Mouse (Mus musculus): ENCODE data around the gene Caap1.
A peak's percentile ranks its signal among the peaks of the same experiment; 100 is the strongest.

Caap1 gene

DNA sequence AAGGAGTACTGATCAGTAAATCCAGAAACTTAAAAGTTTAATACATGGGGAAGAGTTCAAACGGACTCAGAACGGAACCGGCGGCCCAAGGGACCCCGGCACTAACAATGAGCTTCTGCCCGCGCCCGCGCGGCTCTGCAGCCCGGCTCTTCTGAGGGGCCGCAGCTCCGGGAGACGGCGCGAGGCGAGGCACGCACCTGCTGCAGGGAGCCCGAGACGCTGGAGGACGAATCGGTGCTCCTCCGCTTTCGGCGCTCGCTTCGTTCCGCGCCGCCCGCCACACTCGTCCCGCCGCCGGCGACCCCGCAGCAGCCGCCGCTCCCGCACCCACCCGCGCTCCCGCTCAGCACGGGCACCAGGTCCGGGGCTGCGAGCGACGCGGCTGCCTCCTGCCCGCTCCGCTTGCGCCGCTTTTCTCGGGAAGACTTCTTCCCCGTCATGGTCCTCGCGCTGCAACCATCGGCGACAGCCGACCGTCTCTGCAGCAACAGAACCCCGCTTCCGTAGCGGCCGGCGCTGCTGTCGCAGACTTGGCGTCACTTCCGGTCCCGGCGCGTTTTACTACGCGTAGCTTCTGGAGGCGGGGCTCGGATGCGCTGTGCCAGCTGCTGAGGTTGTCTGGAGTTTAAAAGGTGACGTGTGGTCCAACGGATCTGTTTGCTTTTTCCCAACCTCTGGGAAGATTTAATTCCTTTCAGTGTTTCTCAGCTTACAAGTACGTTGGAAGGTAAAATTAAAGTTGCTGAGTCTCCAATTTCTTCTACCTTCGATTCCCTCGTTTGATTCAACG, at the start of gene Caap1, which contains the start of gene Gm10306:
Gene Caap1, minus strand, starts transcription at position 532 of the 790 bp plus-strand sequence.
Gene Gm10306, plus strand, starts transcription at position 282 of the 790 bp plus-strand sequence.
- peak; percentile 95 for DNase-seq (ENCODE audit: low spot score)

DNA sequence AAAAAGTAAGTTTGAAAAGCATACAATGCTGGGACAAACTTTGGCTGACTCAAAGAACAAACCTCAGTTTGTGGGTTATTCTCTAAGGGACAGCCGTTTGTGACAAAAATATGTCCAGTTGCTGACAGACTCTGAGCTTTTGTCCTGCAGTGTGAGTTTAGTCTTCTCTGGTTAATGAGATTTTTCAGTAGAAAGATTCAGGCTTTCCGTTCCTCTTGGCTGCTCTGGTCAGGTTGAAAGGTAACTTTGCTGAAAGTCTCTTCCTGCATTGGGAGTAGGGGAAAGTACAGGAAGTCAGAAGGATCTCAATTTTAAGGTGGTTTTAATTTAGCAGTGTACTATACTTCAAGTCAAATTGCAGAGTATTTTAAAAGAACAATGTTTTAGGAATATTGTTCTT, 49.0 kb upstream of the Caap1 start:
- no peak for DNase-seq (ENCODE audit: low spot score)

DNA sequence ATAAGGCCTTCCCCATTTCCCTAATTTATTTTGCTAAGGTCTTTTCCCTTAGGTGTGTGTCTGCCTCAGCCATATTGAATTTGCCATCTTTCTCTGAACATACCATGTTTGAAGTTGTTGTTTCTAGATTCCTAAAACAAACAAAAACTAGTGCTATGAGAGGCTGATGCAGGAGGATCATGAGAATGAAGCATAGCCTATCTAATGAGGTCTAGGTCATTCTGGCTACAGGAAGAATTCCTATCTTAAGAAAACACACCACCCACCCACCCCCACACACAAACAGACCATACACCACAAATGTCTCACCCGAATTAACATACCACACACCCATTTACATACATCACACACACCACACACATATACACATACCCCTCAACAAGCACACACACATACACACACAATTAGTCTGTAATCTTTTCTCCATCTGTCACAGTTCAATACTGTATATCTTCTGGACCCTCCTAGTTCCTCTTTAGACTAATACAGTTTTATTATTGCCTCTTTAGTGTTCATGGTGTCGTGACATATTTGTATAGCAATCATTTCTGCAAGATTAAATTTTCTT, 47.9 kb upstream of the Caap1 start:
- DNase-seq (ENCODE audit: low spot score): no peak

DNA sequence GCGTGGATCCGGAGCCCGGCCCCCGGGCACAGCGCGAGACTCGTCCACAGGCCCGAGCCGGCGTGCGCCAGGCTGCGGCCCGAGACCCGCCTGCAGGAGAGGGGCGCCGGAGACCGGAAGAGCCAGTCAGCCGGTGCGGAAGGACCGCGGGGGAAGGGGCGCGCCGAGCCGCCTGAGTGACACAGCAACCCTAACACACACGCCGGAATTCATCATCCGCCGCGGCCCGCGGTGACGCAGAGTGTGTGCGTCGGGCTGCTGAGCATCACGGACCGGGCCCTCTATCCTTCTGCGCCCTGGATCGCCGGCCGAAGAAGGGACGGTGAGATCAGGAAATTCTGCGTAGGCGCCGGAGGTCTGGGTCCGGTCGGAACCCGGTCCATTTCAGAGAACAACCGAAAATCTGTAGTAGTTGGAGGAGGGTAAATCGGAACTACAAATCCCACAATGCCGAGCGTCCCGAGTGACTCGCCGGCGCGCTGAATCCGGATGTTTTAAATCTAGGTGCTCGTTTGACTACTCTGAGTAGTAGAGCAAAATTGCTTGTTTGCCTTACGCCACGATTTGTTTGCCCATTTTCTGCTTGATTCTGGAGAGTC, 46.5 kb upstream of the Caap1 start, which contains the start of gene Plaa:
Gene Plaa, minus strand, starts transcription at position 214 of the 599 bp plus-strand sequence.
- peak; percentile 83 for DNase-seq (ENCODE audit: low spot score)

DNA sequence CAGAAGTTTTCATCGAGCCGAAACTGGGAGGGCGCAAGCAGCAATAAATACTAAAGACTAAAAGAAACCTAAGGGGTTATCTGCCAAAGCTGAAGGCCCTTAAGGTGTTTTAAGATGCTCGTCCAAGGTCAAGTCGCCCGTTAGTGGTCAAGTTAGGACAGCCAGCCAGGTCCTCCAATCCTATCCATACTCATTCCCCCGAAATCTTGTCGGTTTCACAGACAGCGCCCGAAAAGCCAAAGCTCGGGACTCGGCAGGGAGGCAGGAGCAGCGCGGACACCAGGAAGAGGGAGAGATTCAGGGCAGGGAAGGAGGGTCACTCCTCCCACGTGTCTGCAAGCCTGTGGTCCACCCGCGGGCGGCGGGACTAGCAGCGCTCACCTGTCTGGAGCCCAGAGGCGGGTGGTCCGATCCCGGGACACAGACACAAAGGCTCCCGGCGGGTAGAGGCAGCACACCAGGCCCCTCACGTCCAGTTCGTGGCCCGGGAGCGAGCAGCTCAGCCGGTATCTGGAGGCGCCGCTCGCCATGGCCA, 46.0 kb upstream of the Caap1 start:
- DNase-seq (ENCODE audit: low spot score): no peak

DNA sequence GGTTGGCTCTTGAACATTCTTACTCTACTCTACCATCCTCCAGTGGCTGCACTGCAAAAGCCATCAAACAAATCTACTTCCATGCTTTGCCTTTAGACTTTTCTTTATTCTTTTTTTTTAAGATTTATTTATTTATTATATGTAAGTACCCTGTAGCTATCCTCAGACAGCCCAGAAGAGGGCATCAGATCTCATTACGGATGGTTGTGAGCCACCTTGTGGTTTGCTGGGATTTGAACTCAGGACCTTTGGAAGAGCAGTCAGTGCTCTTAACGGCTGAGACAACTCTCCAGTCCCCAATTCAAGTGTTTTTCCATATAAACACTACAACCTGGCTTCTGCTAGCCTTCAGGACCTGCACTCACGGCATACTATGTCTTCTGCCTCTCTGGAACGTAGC, 44.8 kb upstream of the Caap1 start:
- no peak for DNase-seq (ENCODE audit: low spot score)

DNA sequence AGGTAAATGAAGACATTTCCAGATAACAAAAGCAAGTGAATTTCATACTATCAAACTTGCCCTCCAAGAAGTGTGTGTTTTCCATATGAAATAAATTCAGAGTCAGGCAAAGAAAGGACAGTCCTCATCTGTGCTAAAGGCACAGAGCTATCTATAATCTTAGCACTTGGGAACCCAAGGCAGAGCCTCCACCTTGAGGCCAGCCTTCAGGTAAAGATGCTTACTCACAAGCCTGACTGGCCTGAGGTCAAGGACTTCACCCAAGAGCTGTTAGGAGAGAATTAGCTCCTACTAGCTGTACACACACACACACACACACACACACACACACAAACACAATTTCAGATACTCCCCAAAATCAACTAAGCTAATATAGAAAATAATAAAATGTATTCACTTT, 36.1 kb upstream of the Caap1 start:
- no peak for DNase-seq (ENCODE audit: low spot score)

DNA sequence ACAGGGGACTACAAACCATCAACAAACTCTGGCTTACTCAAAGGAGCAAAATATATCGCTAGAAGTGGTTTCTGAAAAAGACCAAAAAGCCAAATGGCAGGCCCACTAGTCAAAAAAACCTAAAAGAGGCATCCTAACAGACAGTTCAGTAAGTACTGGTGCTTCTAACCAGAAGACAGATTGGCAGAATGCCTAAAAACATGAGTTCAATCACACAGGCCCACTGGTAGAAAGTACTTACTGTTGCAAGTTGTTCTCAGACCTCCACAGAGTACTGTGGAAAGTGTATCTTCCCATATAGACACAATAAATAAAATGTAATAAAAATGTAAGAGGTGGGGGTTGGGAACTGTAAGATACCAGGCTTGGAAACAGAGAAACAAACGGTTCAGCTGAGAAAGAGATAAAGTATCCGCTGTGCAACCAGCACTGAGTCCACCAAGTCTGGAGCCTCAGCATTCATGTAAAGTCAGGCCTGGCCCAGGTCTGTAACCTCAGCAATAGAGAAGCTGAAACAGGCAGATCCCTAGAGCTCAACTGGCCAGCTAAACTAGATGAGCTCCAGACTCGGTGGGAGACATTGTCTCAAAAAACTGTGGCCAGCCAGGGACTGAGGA, 35.3 kb upstream of the Caap1 start:
- no peak for DNase-seq (ENCODE audit: low spot score)

DNA sequence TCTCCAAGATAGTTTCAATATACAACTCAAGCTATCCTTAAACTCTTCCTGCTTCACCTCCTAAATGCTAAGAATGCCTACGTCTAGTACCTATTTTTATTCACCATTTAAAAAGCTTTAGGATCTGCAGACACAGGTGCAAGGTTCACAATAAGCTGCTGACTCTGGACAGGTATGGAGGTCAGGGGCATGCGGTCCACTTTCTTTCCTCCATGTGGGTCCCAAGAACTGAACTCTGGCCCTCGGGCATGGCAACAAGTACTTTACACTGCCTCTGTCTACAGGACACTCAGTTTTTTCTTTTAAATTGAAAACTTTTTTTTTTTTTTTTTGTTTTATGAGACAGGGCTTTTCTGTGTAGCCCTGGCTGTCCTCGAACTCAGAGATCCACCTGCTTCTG, 16.1 kb upstream of the Caap1 start:
- DNase-seq (ENCODE audit: low spot score): no peak

DNA sequence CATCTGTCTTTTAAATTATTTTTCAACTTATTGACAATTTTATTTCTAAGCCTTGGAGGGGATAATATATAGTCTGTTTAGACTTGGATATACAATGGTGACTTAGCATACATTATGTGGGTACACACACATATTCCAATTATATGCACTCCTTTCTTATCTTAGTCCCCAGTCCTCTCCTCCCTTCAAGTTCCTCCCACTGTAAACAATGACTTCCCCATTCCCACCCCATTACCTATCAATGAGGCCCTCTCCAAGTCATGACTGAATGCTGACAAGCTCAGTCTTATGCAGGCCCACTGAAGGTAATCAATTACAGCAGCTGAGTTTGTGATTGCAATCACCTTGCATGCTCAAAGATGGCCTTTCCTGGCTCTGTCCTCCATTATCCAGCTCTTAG, 7.7 kb upstream of the Caap1 start:
- no peak for DNase-seq (ENCODE audit: low spot score)

DNA sequence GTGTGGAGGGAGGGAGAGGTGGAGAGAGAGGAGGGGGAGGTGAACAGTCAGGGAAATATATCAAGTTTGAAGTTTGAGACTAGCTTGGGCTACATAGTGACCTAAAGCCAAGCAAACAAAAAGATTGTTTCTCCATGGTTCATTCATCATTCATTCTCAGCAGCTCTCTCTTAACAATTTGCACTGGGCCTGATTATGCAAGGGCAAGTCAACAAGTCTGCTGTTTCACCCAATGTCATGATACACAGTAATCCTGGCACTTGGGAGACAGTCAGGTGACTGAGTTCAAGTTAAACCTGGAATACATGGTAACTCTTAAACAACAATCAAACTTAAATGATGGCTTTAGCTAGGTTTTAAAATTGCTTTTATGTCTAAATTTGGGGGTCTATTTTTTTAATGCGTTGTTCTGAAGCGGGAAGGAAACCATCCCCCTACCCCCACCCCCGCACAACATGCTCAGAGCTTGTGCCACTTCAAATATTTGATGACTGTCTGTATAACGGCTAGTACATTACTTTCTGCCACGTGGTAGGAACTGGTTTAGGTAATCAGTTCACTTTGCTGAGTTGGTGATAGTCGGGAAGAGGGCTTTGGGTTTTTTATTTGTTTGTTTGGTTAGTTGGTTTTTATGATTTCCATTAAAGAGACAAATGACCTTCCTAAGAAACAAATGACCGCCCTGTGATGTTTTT, 5.5 kb upstream of the Caap1 start:
- DNase-seq (ENCODE audit: low spot score): no peak

DNA sequence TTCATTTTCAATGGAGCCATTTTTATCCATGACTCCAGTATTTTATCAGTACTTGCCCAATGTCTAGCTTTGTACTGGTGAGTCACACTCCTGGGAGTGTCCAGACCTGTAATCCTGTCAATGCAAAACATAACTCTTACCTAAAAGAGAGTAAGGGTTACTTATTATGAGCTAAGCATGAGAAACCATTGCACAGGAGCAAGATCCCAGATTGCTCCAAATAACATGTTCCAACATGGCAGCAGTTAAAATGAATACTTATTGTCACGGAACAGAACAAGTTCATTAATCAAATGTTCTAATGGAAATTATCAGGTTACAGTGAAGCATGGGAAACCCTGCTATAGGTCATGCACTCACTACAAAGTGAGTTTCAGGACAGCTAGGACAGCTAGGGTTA, 3.7 kb upstream of the Caap1 start:
- no peak for DNase-seq (ENCODE audit: low spot score)

DNA sequence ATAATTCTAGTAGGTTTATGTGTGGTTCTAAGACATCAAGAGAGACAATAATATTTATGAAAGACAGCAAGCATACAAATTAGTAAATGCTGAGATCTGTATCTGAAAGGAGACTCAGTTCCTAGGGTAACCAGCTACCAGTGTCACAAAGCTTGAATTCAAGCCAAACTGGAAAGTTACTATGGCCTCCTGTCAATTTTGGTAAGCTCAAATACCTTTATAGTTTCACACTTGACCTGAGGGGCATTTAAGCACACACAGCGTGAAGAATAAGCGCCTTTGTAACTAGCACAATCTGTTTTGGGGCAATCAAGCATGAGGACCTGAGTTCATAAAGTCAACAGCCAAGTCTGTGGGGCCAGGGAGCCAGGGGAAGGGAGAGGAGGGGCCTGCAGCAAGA, 2.7 kb upstream of the Caap1 start:
- no peak for DNase-seq (ENCODE audit: low spot score)

DNA sequence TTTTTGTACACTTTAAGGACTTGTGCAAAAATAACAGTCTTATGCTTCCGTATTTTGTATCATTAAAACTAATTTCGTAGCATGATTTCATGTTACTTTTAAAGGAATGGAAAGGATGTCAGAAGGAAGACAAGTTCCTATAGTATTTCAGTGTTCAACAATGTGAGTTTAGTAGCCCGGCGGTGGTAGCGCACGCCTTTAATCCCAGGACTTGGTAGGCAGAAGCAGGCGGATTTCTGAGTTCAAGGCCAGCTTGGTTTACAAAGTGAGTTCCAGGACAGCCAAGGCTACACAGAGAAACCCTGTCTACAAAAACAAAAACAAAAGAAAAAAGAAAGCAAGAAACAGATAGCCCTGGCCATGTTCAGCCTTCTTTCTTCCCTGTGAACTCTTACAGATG, 549 bp upstream of the Caap1 start:
- no peak for DNase-seq (ENCODE audit: low spot score)

DNA sequence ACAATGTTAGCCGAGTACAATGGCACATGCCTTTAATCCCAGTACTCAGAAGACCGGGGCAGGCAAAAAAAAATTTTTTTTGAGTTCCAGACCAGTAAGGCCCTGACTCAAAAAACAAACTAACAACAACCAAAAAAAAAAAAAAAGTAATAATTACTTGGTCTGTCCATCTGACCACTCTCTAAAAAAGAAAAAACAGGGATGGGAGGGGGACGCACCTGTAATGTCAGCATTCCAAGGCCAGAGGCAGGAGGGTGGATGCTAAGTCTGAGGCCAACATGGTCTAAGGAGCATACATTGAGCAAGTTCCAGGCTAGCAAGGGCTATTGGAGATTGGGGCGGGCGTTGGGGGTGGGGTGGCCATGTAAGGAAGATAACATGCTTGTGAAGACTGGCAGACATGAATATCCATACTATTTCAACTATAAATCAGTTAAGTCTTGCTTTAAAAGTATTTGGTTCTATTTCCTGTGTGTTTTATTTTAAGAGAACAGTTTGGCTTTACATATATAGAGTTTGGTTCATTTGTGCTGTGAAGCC, 1.6 kb downstream of the Caap1 start:
- DNase-seq (ENCODE audit: low spot score): no peak

DNA sequence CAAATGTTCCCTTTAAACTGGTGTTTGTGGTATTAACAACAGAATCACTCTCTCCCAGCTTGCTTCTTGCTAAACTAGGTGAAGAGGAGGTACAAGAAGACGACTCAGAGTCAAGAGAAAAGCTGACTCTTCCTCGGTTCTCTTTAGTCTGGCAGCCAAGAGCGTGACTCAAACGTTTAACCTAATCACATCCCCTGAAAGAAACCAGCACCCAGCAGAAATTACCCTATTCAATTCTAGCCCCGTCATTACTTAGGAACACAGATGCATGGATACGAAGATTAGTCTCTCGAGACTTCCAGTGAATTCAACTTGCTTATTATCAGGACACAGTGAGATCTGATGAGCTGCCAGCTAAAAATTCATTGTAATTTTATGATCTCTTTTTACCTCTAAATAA, 12.3 kb downstream of the Caap1 start:
- DNase-seq (ENCODE audit: low spot score): no peak

DNA sequence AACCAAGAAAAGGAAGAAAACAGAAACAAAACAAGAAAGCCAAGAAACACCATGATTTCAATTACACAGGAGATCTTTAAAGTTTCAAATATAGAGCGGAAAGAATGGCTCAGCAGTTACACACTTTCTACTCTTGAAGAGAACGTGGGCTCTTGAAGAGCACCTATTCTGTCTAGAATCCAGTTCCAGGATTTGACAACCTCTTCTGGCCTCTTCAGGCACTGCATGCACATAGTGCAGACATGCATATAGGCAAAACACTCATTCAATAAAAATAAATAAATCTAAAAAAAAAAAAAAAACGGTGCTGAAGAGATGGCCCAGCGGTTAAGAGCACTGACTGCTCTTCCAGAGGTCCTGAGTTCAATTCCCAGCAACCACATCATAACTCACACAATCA, 13.6 kb downstream of the Caap1 start:
- DNase-seq (ENCODE audit: low spot score): no peak

DNA sequence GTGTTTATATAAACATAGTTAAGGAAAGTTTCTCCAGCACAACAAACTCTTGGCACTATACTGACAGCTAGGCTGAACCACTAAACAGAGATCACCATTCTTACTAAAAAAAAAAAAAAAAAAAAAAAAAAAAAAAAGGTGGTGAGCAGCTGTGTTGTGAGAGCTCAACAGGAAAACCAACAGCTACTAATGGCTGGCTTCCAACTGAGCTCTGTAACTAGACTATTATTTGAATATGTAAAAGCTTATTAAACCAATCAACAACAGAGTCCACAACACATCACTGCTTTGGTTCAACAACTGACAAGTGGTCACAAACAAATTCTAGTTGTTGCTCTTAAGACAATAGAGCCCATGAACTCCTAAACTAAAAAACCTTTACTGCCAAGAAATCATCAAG, 23.4 kb downstream of the Caap1 start:
- no peak for DNase-seq (ENCODE audit: low spot score)

DNA sequence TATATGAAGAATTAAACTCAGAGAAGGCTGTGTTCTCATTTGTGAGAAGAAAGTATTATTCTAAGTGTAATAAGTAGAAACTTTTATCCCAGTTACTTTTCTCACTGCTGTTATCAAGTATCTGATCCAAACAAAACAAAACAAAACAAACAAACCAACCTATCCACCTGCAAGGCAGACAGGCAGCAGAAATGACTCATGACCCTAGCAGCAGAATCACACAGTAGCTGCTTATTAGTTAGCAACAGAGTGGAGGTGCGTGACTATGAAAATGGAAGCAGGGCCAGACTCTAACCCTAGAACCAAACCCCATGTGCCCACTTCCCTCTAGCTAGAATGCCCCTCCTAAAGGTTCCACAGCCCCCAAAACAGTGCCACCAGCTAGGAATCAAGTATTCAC, 27.1 kb downstream of the Caap1 start:
- no peak for DNase-seq (ENCODE audit: low spot score)

DNA sequence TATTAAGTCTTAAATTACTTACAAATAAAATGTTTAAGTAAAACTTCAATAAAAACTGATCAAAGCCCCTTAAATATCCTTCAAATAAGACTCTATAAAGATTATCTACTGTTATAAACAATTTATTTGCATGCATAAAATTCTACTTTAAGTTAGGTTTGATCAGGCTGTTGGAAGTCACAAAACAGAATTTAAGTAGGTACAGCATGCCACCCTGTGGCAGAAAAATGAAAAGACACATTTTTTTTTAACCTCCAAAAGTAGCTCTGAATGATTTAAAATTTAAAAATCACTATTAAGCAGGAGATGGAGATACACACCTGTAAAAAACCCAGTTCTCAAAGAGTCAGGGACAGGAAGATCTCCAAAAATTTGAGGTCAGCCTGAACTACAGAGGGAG, 33.3 kb downstream of the Caap1 start:
- DNase-seq (ENCODE audit: low spot score): no peak

DNA sequence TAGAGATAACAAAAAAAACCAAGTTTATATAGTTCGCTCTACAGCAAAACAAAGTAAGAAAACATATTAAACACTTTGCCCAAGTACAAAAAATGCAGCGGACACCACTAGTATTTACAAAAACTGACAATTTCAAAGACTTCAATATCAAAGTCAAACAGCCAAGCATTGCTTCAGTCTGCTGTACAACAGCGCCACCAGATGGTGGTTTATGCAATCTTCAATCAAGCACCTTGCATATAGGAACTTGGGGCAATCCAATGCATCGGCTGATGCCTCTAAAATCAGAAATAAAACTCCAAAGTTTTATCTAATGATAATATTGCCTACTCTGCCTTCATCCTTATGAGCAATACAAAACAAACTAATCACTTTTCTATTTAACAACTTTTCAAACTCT, 39.0 kb downstream of the Caap1 start:
- DNase-seq (ENCODE audit: low spot score): peak; percentile 28

DNA sequence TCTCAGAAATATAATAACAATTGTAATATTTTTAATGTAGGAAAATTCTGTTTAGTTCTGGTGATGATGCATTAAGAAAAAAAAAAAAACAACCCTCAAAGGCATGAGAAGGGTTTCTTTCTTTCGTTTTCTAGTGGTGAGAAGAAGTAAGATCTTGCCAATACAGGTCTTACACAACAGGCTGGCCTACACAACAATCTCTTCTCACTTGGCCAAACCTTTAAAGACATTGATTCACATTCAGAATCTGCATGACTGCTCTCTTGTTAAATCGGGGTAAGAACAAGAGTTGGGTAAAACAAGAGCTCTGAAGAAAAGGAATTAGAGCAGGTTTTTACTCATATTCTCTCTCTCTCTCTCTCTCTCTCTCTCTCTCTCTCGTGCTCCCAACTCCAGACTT, 41.2 kb downstream of the Caap1 start:
- DNase-seq (ENCODE audit: low spot score): no peak
